Mouse (Mus musculus) megakaryocyte-erythroid progenitor cell, adult 5-6 weeks (primary cell): ENCODE data around the gene Hmox1. TPM values are rescaled to one million over a fixed set of nuclear protein-coding genes. Genes with fewer than 3 reads are reported as not detected.

Experiments used
- ATAC-seq: replicated peaks from 2 replicates; pipeline ENCODE4 v1.8.0; 2016; ENCODE audit warnings: mild to moderate bottlenecking, inconsistent platforms; ENCODE audit not compliant: severe bottlenecking, poor library complexity, low FRiP score, low TSS enrichment
- total RNA-seq, 2 experiments: library from RNA; stranded (forward) in 1 of 2; stranded (reverse) in 1 of 2; fragments of 200-1000, 215-1000 nt in 1 of 2; fragments of >200 nt in 1 of 2; fragmentation: Nextera tagmentation in 1 of 2; gene quantifications; 2 replicates each; pipeline ENCODE4 v1.2.3; 2014 to 2017

The Hmox1 gene
- total RNA-seq, 2 experiments from 2014 or later = 1.8 TPM; not detected in 1

GRCm38 (mm10) chr8:75086002-75086401 is 7.4 kb upstream of the Hmox1 start:
- ATAC-seq = no peak

GRCm38 (mm10) chr8:75087127-75087526 is 6.3 kb upstream of the Hmox1 start:
- ATAC-seq = no peak

GRCm38 (mm10) chr8:75088989-75089881 is 4.2 kb upstream of the Hmox1 start:
- no peak for ATAC-seq

GRCm38 (mm10) chr8:75090781-75091365 is 2.5 kb upstream of the Hmox1 start:
- ATAC-seq = no peak

- no peak for ATAC-seq
These were observed 9.5 kb downstream of the Hmox1 start for GRCm38 (mm10) chr8:75102956-75103355.

GRCm38 (mm10) chr8:75103376-75103878 is 10.0 kb downstream of the Hmox1 start:
- ATAC-seq = no peak

GRCm38 (mm10) chr8:75108527-75109235 is 15.3 kb downstream of the Hmox1 start:
- peak; percentile 82 for ATAC-seq

- peak; percentile 92 for ATAC-seq
These were observed 16.0 kb downstream of the Hmox1 start, which contains the start of gene Mcm5 for GRCm38 (mm10) chr8:75109236-75109967. Mcm5 (plus strand) TSS chr8:75109569.

- ATAC-seq = no peak
These were observed 16.7 kb downstream of the Hmox1 start for GRCm38 (mm10) chr8:75110093-75110492.

GRCm38 (mm10) chr8:75118505-75118904 is 25.1 kb downstream of the Hmox1 start:
- no peak for ATAC-seq

- no peak for ATAC-seq
These were observed 25.9 kb downstream of the Hmox1 start for GRCm38 (mm10) chr8:75119287-75119686.

GRCm38 (mm10) chr8:75119747-75120146 is 26.3 kb downstream of the Hmox1 start:
- no peak for ATAC-seq

- ATAC-seq = no peak
These were observed 34.0 kb downstream of the Hmox1 start for GRCm38 (mm10) chr8:75127406-75127805.

- ATAC-seq = peak; percentile 29
These were observed 39.1 kb downstream of the Hmox1 start for GRCm38 (mm10) chr8:75132485-75132884.

- no peak for ATAC-seq
These were observed 40.0 kb downstream of the Hmox1 start for GRCm38 (mm10) chr8:75133399-75133798.

GRCm38 (mm10) chr8:75134603-75135391 is 41.4 kb downstream of the Hmox1 start:
- peak; percentile 78 for ATAC-seq

GRCm38 (mm10) chr8:75135756-75136155 is 42.3 kb downstream of the Hmox1 start:
- peak; percentile 23 for ATAC-seq

GRCm38 (mm10) chr8:75136256-75136655 is 42.8 kb downstream of the Hmox1 start:
- no peak for ATAC-seq

GRCm38 (mm10) chr8:75137536-75137935 is 44.1 kb downstream of the Hmox1 start:
- no peak for ATAC-seq
